Mouse (Mus musculus): ENCODE results near the gene Cmtm8. TPM values are rescaled to one million over a fixed set of nuclear protein-coding genes. Genes with fewer than 3 reads are reported as not detected.

The Cmtm8 gene
- 20.6 and 21.8 TPM in 2 replicates for polyA plus RNA-seq (2015; fragmentation: Nextera tagmentation; extraction: Ambion mirVana)

DNA sequence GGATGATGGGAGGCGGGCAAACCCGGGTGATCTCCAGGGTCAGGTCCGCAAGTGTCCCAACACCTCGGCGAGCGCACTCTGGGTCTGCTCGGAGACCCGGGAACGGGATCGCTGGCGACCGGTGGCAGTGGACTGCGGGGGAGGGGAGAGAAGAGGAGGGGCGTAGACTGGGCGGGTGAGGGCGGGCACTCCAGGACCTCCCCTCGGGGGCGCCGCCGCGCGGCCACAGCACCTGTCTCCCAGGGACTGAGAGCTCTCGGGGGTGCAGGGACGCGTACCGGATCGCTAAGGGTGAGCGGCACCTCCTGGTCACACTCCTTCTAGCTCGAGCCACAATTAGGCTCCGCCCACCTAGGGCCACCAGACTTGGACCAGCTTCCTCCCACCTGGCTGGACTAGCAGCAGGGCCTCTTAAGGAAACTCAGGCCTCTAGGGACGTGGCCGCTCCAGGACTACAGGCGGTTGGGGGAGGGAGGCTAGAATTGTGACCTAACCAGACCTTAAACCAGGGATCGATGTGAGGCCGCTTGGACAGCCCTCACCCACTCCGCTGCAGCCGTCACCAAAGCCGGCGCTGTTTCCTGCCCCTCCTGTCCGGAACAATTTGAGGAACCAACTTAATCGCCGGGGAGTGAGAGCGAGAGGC, at the start of gene Cmtm8:
Gene Cmtm8 (minus strand): TSS at position 140 of the 646 bp plus-strand sequence.
- Histone ChIP-seq H3K9me3 (no peaks in the 10 kb centered on the region), H3K27me3 (peaks cover 4% of the 10 kb centered on the region; the same call in 1 of the 2 replicates), H3K9ac (peak within 1 kb of the TSS; percentile 52), H3K36me3 (no peaks in the 10 kb centered on the region), H3K4me2 (peak within 1 kb of the TSS; percentile 98), H3K4me3 (peak within 1 kb of the TSS; percentile 66), H3K4me1 (peaks cover 17% of the 10 kb centered on the region), H3K27ac (0 out of 2 replicates have a peak within 1 kb of the TSS, but pooled peaks have one; percentile 17)
- peak; percentile 64 for ATAC-seq (ENCODE audit: insufficient number of reproducible peaks, low FRiP score, low TSS enrichment, low read depth)
- WGBS, result under 1% methylated on average over 40 of the region's 43 CpGs

DNA sequence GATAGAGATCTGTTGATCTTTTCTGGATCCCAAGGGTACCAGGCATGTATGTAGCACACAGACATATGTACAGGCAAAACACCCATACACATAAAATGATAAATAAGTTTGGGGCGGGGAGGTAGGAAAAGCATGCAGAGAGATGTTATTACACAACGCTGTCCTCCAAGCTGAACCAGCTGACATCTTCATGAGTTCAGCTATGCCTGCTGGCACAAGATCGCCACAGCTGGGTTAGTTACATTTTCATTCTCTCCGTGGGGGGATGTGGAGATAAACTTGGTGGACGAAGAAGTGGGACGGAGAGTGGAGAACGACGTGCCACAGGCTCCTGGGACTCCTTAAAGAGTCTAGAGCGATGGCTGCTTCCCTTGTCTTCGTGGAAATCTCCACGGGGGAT, 49.0 kb upstream of the Cmtm8 start:
- no peaks in the 10 kb centered on the region for H3K27me3 ChIP-seq
- 77% methylated on average over 11 of the region's 11 CpGs for WGBS
- no peak for ATAC-seq (ENCODE audit: insufficient number of reproducible peaks, low FRiP score, low TSS enrichment, low read depth)
- H3K27ac ChIP-seq, result no peak overlapping the region
- no peaks in the 10 kb centered on the region for H3K36me3 ChIP-seq
- no peaks in the 10 kb centered on the region for H3K4me1 ChIP-seq
- no peaks in the 10 kb centered on the region for H3K9me3 ChIP-seq
- H3K9ac ChIP-seq, result no peak overlapping the region
- H3K4me3 ChIP-seq, result no peak overlapping the region
- no peak overlapping the region for H3K4me2 ChIP-seq

DNA sequence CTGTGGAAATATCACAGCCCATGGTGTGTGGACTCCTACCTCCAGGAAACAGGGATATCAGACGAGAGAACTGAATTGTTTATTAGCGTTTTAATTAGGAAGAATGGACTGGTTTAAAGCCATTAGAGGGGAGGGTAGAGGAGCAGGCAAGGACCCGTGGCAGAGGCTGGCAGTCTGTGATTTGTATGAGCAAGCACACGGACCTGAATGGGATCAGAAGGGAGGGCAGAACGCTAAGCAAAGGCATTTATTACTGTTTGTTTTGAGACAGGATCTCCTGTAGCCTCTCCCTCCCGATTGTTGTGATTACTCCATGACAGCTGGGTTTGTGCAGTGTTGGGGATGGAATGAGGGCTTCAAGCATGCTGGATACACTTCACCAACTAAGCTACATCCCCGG, 46.4 kb upstream of the Cmtm8 start:
- WGBS, result 27% methylated on average over 7 of the region's 7 CpGs
- Histone ChIP-seq H3K4me1 (no peaks in the 10 kb centered on the region), H3K36me3 (no peaks in the 10 kb centered on the region), H3K27me3 (no peaks in the 10 kb centered on the region), H3K9ac (no peak overlapping the region), H3K27ac (no peak overlapping the region), H3K4me2 (no peak overlapping the region), H3K4me3 (no peak overlapping the region), H3K9me3 (no peaks in the 10 kb centered on the region)
- no peak for ATAC-seq (ENCODE audit: insufficient number of reproducible peaks, low FRiP score, low TSS enrichment, low read depth)

DNA sequence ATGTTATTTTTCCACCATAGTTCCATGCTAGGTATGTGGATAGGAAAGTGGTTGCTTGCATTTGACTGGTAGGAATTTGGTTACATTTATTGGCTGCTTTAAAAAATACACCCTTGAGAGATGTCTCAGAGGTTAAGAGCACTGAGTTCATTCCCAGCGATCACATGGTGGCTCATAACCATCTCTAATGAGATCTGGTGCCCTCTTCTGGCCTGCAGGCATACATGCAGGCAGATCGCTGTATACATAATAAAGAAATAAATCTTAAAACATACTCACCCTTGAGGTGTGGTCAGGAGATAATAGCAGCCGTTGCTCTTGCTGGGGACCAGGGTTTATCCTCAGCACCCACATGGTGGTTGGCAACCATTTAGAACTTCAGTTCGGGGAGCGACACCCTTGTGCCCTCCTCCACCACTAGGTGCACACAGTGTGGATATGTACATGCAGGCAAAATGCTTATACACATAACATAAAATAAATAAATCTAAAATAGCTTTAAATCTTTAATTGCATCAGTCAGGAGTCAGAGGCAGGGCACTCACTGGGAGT, 45.0 kb upstream of the Cmtm8 start:
- Histone ChIP-seq H3K9ac (no peak overlapping the region), H3K27me3 (no peaks in the 10 kb centered on the region), H3K4me3 (no peak overlapping the region), H3K4me2 (no peak overlapping the region), H3K27ac (no peak overlapping the region), H3K4me1 (no peaks in the 10 kb centered on the region), H3K36me3 (no peaks in the 10 kb centered on the region), H3K9me3 (no peaks in the 10 kb centered on the region)
- ATAC-seq (ENCODE audit: insufficient number of reproducible peaks, low FRiP score, low TSS enrichment, low read depth), result no peak
- WGBS, result 91% methylated on average over 5 of the region's 5 CpGs

DNA sequence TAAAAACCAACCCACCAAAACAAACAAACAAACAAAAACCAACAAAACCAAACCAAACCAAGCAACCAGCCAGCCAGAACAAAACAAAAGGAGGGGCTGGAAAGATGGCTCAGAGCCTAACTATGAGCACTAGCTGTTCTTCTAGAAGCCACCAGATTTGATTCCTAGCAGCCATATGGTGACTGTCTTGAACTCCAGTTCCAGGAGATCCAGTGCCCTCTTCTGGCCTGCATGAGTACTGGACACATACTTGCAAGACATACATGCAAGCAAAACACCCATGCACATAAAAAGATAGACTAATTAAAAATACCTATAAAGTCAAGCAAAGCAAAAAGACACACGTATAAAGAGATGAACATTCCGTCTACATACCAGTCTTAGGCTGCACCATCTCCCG, 43.7 kb upstream of the Cmtm8 start:
- no peak for ATAC-seq (ENCODE audit: insufficient number of reproducible peaks, low FRiP score, low TSS enrichment, low read depth)
- no peak overlapping the region for H3K27ac ChIP-seq
- 80% methylated on average over 3 of the region's 3 CpGs for WGBS
- no peak overlapping the region for H3K9ac ChIP-seq
- no peaks in the 10 kb centered on the region for H3K36me3 ChIP-seq
- no peak overlapping the region for H3K4me2 ChIP-seq
- no peaks in the 10 kb centered on the region for H3K9me3 ChIP-seq
- no peaks in the 10 kb centered on the region for H3K4me1 ChIP-seq
- H3K4me3 ChIP-seq, result no peak overlapping the region
- H3K27me3 ChIP-seq, result no peaks in the 10 kb centered on the region

DNA sequence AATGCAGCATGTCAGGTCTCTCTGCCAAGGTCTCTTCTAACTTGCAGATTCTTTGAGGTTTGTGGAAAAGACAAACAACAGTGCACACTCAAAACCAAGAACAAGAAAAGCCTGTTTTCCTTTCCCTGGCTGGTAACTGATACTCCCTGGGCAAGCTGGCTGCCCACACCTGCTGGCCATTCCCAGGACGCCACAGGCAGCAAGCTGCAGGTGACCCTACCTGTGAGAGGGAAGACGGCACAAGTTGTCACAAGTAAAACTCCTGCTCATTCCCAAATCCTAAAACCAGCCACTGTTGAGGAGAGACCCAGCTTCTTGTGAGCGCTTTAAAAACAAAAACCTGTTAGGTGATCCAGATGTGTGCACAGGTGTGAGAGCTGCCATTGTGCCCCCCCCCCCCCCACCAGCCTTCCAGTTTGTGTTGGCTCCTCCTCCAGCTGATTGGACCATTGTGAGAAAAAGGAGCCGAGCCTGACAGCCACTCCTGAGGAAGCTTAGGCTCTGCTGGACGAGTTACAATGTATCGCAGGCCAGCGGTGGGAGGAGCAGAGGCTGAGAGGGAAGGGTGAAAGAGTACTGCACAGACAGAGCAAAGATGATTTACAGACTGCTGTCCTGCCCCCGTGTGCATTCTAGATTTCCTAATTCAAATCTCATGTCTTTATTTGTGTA, 42.2 kb upstream of the Cmtm8 start:
- Histone ChIP-seq H3K27ac (no peak overlapping the region), H3K27me3 (no peaks in the 10 kb centered on the region), H3K36me3 (no peaks in the 10 kb centered on the region), H3K4me3 (no peak overlapping the region), H3K9me3 (no peaks in the 10 kb centered on the region), H3K9ac (no peak overlapping the region), H3K4me2 (no peak overlapping the region), H3K4me1 (no peaks in the 10 kb centered on the region)
- 41% methylated on average over 8 of the region's 8 CpGs for WGBS
- 0 out of 2 replicates have a peak, but pooled peaks have one; percentile 14 for ATAC-seq (ENCODE audit: insufficient number of reproducible peaks, low FRiP score, low TSS enrichment, low read depth)

DNA sequence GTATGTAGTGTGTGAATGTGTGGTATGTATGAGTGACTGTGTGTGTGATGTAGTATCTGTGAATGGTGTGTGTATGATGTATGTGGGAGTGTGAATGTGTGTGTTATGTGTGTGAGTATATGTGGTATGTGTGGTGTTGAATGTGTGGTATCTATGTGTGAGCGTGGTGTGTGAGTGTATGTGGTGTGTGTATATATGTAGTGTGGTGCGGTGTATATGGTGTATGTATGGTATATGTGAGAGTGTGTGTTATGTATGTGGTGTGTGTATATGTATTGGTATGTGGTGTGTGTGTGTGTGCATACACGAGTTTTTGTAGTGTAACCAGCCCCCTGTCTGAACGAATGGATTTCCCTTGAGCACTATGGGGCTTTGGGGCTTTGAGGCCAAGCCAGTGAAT, 41.6 kb upstream of the Cmtm8 start:
- ATAC-seq (ENCODE audit: insufficient number of reproducible peaks, low FRiP score, low TSS enrichment, low read depth), result 0 out of 2 replicates have a peak, but pooled peaks have one; percentile 35
- Histone ChIP-seq H3K4me3 (no peak overlapping the region), H3K9ac (no peak overlapping the region), H3K4me1 (no peaks in the 10 kb centered on the region), H3K36me3 (no peaks in the 10 kb centered on the region), H3K4me2 (no peak overlapping the region), H3K27ac (no peak overlapping the region), H3K27me3 (no peaks in the 10 kb centered on the region), H3K9me3 (no peaks in the 10 kb centered on the region)
- WGBS, result 75% methylated on average over 4 of the region's 4 CpGs

DNA sequence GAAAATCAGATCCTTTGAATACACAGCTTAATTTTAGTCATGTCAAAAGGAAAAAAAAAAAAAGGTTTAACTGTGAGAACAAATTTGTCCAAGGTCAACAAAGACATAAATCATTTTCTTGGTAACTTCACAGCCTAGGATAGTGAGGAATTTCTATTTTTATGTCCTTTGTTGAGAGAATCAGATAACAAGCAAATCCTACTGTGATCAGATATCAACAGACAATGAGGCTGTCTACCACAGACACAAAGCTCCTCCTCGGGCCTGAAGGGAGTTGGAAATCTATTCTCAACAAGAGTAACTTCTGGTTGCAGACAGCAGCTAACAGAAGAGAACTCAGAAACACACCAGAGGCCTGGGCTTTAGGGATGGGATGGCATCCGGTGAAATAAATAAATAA, 38.0 kb upstream of the Cmtm8 start:
- Histone ChIP-seq H3K9ac (no peak overlapping the region), H3K9me3 (no peaks in the 10 kb centered on the region), H3K4me2 (no peak overlapping the region), H3K4me3 (no peak overlapping the region), H3K27me3 (no peaks in the 10 kb centered on the region), H3K36me3 (no peaks in the 10 kb centered on the region), H3K4me1 (no peaks in the 10 kb centered on the region), H3K27ac (no peak overlapping the region)
- WGBS, result 81% methylated on average over 2 of the region's 2 CpGs
- no peak for ATAC-seq (ENCODE audit: insufficient number of reproducible peaks, low FRiP score, low TSS enrichment, low read depth)

DNA sequence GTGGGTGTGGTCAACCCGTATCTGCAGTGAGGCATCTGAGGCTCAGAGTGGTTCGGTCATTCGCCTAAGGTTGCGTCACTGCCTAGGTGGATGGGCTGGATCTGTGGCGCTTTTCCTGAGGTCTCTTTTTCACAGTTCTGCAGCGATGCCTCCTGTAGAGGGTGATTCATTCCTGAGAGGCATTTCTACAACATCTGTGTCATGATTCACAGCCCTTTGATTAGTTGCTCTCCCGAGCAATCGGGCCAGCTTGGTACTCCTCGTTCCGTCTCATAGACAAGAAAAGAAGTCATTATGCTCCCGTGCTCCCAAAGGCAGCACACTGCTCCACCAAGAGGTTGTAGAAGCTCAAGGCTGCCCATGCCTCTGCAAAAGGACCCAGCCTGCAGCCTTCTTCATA, 11.4 kb upstream of the Cmtm8 start:
- Histone ChIP-seq H3K27me3 (no peaks in the 10 kb centered on the region), H3K9me3 (no peaks in the 10 kb centered on the region), H3K4me3 (no peak overlapping the region), H3K36me3 (no peaks in the 10 kb centered on the region), H3K27ac (no peak overlapping the region), H3K4me1 (0 out of 2 replicates have a peak, but pooled peaks cover 5% of the 10 kb centered on the region), H3K4me2 (no peak overlapping the region), H3K9ac (no peak overlapping the region)
- 47% methylated on average over 11 of the region's 11 CpGs for WGBS
- no peak for ATAC-seq (ENCODE audit: insufficient number of reproducible peaks, low FRiP score, low TSS enrichment, low read depth)

DNA sequence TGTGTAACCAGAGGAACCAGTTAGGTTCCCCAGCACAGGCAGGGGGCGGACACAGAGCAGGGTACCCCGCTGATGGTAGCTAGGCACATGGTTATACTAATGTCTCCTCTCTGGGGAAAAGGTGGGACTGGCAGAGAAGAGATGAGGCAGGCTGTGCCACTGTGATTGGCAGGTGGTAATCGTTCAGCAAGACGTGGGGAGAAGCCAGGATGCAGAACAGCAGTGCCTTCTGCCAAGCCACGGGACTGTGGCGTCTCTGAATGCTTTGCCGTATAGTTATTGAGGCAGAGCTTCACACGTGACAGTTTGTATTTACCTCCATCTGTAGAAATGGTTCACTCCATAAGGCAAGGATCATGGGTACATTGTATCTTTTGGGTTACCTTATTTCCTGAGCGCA, 10.7 kb upstream of the Cmtm8 start:
- H3K4me1 ChIP-seq, result 0 out of 2 replicates have a peak, but pooled peaks cover 5% of the 10 kb centered on the region
- no peak overlapping the region for H3K9ac ChIP-seq
- H3K9me3 ChIP-seq, result no peaks in the 10 kb centered on the region
- H3K4me3 ChIP-seq, result no peak overlapping the region
- H3K27ac ChIP-seq, result no peak overlapping the region
- no peak overlapping the region for H3K4me2 ChIP-seq
- ATAC-seq (ENCODE audit: insufficient number of reproducible peaks, low FRiP score, low TSS enrichment, low read depth), result no peak
- H3K36me3 ChIP-seq, result no peaks in the 10 kb centered on the region
- no peaks in the 10 kb centered on the region for H3K27me3 ChIP-seq
- WGBS, result 64% methylated on average over 9 of the region's 9 CpGs

DNA sequence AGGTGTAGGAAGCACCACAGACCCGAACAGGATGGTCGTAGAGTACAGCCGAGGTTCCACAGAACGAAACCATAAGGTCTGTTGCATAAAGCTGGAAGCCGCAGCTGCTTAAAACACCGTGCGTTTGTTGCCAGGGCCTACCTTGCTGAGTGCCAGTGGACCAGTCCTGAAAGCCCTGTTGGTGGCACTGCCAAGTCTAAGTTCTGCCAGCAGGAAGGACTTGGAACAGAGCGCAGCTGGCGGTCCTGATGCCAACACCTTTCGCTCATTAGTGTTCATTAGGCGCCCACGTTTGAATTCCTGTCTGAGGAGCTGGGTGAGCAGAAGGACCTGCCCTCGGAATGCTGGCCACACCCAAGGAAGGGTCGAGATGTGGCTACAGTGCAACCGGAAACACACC, 9.4 kb upstream of the Cmtm8 start:
- no peak overlapping the region for H3K4me2 ChIP-seq
- H3K27ac ChIP-seq, result no peak overlapping the region; the same call in 1 of the 2 replicates
- H3K4me3 ChIP-seq, result no peak overlapping the region
- 0 out of 2 replicates have a peak, but pooled peaks cover 5% of the 10 kb centered on the region for H3K4me1 ChIP-seq
- no peak for ATAC-seq (ENCODE audit: insufficient number of reproducible peaks, low FRiP score, low TSS enrichment, low read depth)
- H3K9ac ChIP-seq, result no peak overlapping the region
- H3K36me3 ChIP-seq, result no peaks in the 10 kb centered on the region
- no peaks in the 10 kb centered on the region for H3K27me3 ChIP-seq
- WGBS, result 67% methylated on average over 15 of the region's 15 CpGs
- no peaks in the 10 kb centered on the region for H3K9me3 ChIP-seq

Data from limb, embryonic 15.5 days (tissue).